Mouse (Mus musculus) spleen, embryonic (tissue): Measurements from ENCODE around the gene Aldh18a1.
"Not testable (repeated sequence)": the region's sequence is repeated elsewhere in the genome, so short reads cannot be mapped to it uniquely, and the experiment has no call there.

Experiments
- CTCF ChIA-PET: fragments of 350-600 bp; sonication (Branson Sonifier 250); formaldehyde crosslinking; loops from one replicate; lab custom pipeline; 2022; lab: Charles Lee

The Aldh18a1 gene

GRCm38 (mm10) chr19:40587491-40588292 lies 571 bp downstream of the Aldh18a1 start:
- CTCF ChIA-PET, result no interaction called here

- CTCF ChIA-PET, result no interaction called here
Observed at GRCm38 (mm10) chr19:40586908-40587307, 1.4 kb downstream of the Aldh18a1 start.

- CTCF ChIA-PET, result no interaction called here
Observed at GRCm38 (mm10) chr19:40581662-40582061, 6.6 kb downstream of the Aldh18a1 start.

- CTCF ChIA-PET, result no interaction called here
Observed at GRCm38 (mm10) chr19:40580902-40581301, 7.4 kb downstream of the Aldh18a1 start.

- CTCF ChIA-PET, result no interaction called here
Observed at GRCm38 (mm10) chr19:40575438-40575837, 12.8 kb downstream of the Aldh18a1 start.

GRCm38 (mm10) chr19:40570726-40571125 lies 17.5 kb downstream of the Aldh18a1 start:
- CTCF ChIA-PET, result no interaction called here

- CTCF ChIA-PET, result no interaction called here
Observed at GRCm38 (mm10) chr19:40567616-40568015, 20.6 kb downstream of the Aldh18a1 start.

DNA sequence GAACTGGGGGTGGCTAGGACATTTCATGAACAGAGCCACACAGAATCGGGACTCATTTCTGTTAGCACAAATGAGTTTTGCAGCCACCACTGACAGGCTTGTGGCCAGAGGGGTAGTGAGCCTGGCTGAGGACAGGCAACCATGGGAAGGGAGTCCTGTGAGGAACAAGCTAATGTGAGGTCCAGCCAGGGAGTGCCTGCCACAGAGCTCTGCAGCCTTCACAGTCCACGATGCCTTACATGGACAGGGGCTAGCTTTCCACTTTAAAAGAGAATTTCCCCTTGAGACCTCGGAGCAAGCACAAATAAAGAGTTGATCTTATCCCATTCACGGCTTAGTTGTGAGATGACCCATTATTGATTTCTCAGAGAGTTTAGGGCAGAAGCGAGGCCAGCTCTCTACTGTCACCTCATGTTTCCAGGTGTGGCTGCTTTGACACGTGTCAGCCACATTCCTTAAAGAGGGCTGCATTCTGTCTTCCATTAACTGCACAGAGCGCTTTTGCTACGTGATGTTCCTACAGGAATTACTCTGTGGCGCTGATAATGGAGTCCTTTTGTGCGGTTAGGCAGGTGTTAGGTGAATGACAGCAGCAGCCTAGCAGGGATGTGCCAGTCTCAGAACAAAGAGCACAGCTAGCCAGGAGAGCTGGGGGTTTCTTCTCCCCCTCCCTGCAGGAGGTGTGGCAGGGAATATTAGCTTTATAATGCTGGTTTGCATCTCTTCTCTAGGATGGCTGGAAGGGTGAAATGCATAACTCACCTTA lies 24.2 kb downstream of the Aldh18a1 start:
- CTCF ChIA-PET, result no interaction called here

DNA sequence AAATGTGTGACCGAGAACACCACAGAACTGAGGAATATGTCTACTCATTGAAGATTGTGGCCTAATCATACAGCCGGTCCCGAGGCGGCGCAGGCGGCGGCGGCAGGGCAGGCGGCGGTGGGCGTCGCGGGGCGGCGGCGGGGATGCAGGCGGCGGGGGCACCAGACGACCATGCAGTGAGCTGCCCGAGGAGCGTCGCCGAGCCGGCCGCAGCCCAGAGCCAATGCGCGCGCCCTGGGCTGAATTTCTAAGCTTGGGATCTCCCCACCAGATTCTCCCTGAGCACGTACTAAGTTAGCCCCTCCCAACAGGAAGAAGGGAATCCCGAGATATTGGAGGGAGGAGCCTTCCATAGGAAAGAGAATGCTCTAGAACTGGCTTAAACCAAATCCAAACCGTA lies 26.7 kb downstream of the Aldh18a1 start:
- CTCF ChIA-PET, result not testable (repeated sequence)

DNA sequence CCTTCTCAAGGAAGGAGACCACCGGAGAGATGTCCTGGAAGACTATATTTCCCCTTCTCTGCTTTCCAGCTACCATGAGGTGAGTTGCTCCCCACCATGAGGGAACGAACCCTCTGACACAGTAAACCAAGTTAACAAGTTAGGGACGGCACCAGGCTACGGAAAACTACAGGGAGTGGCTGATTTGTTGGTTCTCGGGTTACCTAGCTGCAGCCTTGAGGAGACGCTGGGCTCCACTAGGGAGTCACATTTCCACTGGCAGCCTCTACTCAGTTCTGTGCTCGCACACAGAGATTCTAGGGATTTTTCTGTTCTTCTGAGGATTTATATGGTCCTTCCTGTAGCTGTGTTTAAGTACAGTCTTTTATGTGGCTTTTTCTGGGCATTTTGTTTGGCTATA lies 32.2 kb downstream of the Aldh18a1 start:
- CTCF ChIA-PET, result no interaction called here

DNA sequence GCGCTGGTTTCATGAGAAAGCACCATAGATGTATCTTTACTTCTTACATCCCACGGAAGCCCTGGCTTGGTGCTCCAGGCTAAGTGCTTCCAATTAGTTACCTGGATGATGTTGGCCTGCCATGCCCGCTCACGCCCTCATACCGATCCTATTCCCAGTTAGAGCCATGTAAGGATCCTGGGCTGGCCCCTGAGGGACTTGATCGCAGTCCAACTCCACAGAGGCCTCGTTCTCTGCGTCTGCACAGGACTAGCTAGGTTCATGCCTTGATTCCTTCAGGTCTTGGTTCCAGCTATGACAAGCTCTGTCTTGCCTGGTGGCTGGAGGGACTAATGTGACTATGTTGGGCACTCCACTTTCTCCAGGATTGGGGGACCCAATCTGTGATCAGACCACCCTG lies 33.1 kb downstream of the Aldh18a1 start:
- CTCF ChIA-PET, result no interaction called here

GRCm38 (mm10) chr19:40554343-40554742 lies 33.9 kb downstream of the Aldh18a1 start:
- CTCF ChIA-PET, result no interaction called here

DNA sequence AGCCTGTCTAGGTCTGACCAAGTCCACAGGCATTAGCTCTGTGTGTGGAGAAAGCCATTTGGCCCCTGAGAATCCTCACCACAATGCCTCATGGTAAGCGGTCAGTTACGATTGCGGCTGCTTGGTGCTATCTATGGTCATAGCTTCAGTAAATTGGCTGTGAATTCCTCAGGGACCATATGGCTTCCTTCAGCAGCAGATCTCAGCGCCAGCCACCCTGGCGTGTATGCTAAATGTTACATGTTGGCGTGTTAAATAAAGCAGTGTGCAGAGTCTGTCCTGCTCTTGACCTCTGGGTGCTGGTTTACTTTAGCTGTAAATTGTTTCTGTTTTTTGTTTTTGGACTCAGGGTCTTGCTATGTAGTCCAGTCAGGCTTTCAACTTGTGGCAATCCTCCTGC lies 34.4 kb downstream of the Aldh18a1 start:
- CTCF ChIA-PET, result no interaction called here

- CTCF ChIA-PET, result no interaction called here
Observed at GRCm38 (mm10) chr19:40553014-40553789, 35.1 kb downstream of the Aldh18a1 start.

DNA sequence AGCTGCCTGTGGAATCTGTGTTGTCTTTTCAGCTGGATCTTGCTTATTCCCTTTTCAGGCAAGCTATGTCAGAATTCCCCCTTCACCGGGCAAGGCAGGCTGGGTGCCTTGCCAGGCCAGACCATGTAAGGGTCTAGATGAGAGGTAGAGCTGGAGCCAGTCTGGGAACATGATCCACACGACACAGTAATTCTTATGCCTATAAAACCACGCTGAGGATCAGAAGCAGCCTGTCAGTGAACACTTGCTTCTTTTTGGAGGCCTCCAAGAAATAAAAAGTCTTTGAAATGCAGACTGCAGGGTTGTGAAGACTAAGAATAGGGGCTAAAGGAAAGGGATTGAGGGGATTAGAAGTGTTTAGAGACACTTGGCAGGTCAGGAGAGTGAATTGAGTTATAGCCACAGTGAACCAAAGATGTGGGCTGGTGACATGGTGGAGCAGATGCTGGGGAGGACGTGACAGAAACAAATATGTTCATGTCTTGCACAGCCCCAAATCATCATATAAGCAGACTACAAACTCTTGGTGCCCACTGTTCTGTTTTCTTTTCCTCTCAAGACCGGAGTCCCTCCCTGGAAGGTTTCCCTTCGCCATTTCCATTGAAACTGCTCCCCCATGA lies 38.6 kb downstream of the Aldh18a1 start:
- CTCF ChIA-PET, result interaction anchor here (0.6 kb wide), 1 partner anchor 325 kb away, joined by 7 read pairs; no protein-coding TSS in a partner anchor

GRCm38 (mm10) chr19:40548796-40549515 lies 39.3 kb downstream of the Aldh18a1 start:
- CTCF ChIA-PET, result interaction anchor here (0.6 kb wide), 1 partner anchor 326 kb away, joined by 7 read pairs; no protein-coding TSS in a partner anchor

DNA sequence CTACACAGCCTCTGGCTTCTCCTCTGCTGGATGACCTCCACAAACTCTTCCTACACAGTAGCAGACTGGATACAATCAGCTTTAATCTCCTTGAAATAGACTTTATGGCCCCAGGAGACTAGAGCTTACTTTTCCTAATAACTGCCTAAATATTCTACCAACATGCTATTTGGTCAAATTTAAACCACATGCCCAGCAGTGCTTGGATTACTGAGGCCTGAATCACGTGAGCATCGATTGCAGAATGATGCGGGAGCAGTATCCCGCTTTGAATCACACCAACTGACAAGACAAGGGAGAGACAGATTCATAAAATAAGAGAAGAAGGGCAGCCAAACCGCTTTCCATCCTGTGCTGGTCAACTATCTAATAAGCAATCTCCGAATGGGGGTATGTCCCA lies 39.9 kb downstream of the Aldh18a1 start:
- CTCF ChIA-PET, result no interaction called here

- CTCF ChIA-PET, result interaction anchor here (0.6 kb wide), 1 partner anchor 194 kb away, joined by 3 read pairs; no protein-coding TSS in a partner anchor
Observed at GRCm38 (mm10) chr19:40544856-40545255, 43.4 kb downstream of the Aldh18a1 start.

DNA sequence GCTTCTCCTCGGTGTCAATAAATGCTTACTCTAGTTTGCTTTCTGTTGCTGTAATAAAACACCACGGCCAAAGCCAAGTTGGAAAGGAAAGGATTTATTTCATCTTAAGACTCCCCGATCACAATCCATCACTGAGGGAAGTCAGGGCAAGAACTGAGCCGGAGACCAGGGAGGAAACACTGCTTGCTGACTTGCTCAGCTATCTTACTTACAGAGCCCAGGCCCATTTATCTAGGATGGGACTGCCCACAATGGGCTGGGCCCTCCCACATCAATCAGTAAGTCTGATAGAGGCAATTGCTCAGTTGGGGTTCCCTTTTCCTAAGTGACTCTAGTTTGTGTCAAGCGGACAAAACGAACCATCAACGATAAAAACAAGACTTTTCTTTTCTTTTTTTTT lies 45.5 kb downstream of the Aldh18a1 start:
- CTCF ChIA-PET, result interaction anchor here (0.6 to 0.8 kb wide), 2 partner anchors 22 to 33 kb away, joined by 4 to 5 read pairs; no protein-coding TSS in a partner anchor

GRCm38 (mm10) chr19:40536526-40536925 lies 51.7 kb downstream of the Aldh18a1 start:
- CTCF ChIA-PET, result no interaction called here

- CTCF ChIA-PET, result no interaction called here
Observed at GRCm38 (mm10) chr19:40532525-40532924, 55.7 kb downstream of the Aldh18a1 start.
